Mouse (Mus musculus) macrophage (primary cell): ENCODE measurements around the gene Dnase1l3. TPM values are rescaled to one million over a fixed set of nuclear protein-coding genes. Genes with fewer than 3 reads are reported as not detected.
A peak's percentile ranks its signal among the peaks of the same experiment; 100 is the strongest.

Experiments
- H3K27ac ChIP-seq: fragments of 350-480 bp; formaldehyde crosslinking; 2 replicates; pipeline ENCODE4 v1.9.0; 2021
- H3K36me3 ChIP-seq: fragments of 350-480 bp; formaldehyde crosslinking; 2 replicates; pipeline ENCODE4 v1.9.0; 2021; ENCODE audit errors: inconsistent target
- H3K4me3 ChIP-seq: fragments of 350-480 bp; formaldehyde crosslinking; 2 replicates; pipeline ENCODE4 v1.9.0; 2021; ENCODE audit errors: inconsistent target
- H3K79me2 ChIP-seq: fragments of 350-480 bp; formaldehyde crosslinking; 2 replicates; pipeline ENCODE4 v1.9.0; 2021; ENCODE audit errors: inconsistent target
- WGBS: methylation state at CpG from one replicate; pipeline ENCODE4 v1.1.7; 2026; ENCODE audit warnings: inconsistent platforms; ENCODE audit not compliant: missing documents; 5-methylcytosine and 5-hydroxymethylcytosine counted together
- polyA plus RNA-seq: library from polyadenylated mRNA; stranded (reverse); fragments of 250-400 nt; gene quantifications from 3 replicates; pipeline ENCODE4 v1.2.4, GENCODE M21; 2018; ENCODE audit warnings: inconsistent platforms

The Dnase1l3 gene
- polyA plus RNA-seq, 1 experiment from 2014 or later, result 0.40 TPM

- 0 out of 2 replicates have a peak overlapping the region, but pooled peaks have one; percentile 0 for H3K27ac ChIP-seq
- WGBS, result 47% methylated on average over 6 of the region's 6 CpGs
- H3K4me3 ChIP-seq, result no peak overlapping the region
- H3K36me3 ChIP-seq, result no peaks in the 10 kb centered on the region
- H3K79me2 ChIP-seq, result no peaks in the 10 kb centered on the region
Measured at GRCm38 (mm10) chr14:7918150-7918991, 76.0 kb downstream of the Dnase1l3 start.

Other genes with a start within 250 kb of the Dnase1l3 start
- not detected in 3 replicates for gene Gm26661, start 203.0 kb downstream of the Dnase1l3 start, polyA plus RNA-seq
- gene Flnb, start 176.6 kb downstream of the Dnase1l3 start, polyA plus RNA-seq, result 2.8 to 5.3 TPM (median 3.6 TPM) in 3 replicates
- gene Gm45521, start 37.3 kb downstream of the Dnase1l3 start, polyA plus RNA-seq, result not detected in 3 replicates
- 0.29 to 0.41 TPM (median 0.40 TPM) in 3 replicates for gene Abhd6, start 8.3 kb upstream of the Dnase1l3 start, polyA plus RNA-seq
- 13.0 to 22.4 TPM (median 17.1 TPM) in 3 replicates for gene Rpp14, start 85.8 kb upstream of the Dnase1l3 start, polyA plus RNA-seq
- 30.9 to 55.5 TPM (median 34.0 TPM) in 3 replicates for gene Pxk, start 103.6 kb upstream of the Dnase1l3 start, polyA plus RNA-seq
- 53.3 to 66.2 TPM (median 63.0 TPM) in 3 replicates for gene Pdhb, start 178.5 kb upstream of the Dnase1l3 start, polyA plus RNA-seq
- gene Kctd6, start 219.6 kb upstream of the Dnase1l3 start, polyA plus RNA-seq, result 8.9 to 15.7 TPM (median 13.6 TPM) in 3 replicates